Mouse (Mus musculus) ES-E14 (cell line): Measurements from ENCODE around the gene Azin2. TPM values are rescaled to one million over a fixed set of nuclear protein-coding genes. Genes with fewer than 3 reads are reported as not detected.

Experiments
- DNase-seq: peaks from one replicate; pipeline ENCODE4 v3.0.0-alpha.2; 2013; ENCODE audit warnings: low read depth, low spot score
- H3K27ac ChIP-seq: 2 replicates; pipeline ENCODE4 v1.5.1; 2012; ENCODE audit warnings: low read depth, mild to moderate bottlenecking, low read length, moderate library complexity, mixed read lengths; ENCODE audit not compliant: poor library complexity, insufficient read depth, severe bottlenecking
- H3K36me3 ChIP-seq: 2 replicates; pipeline ENCODE4 v1.6.1; 2012; ENCODE audit warnings: mild to moderate bottlenecking, low read length, moderate library complexity, mixed read lengths; ENCODE audit not compliant: control insufficient read depth, poor library complexity, insufficient read depth, severe bottlenecking
- H3K4me1 ChIP-seq, 2 experiments: fragments of 150-350 bp in 1 of 2; sonication (generic) in 1 of 2; 2 replicates each; pipeline ENCODE4 v1.6.1; 2012; ENCODE audit warnings: low read length in 2 of 2, mild to moderate bottlenecking in 1 of 2, mixed read lengths in 1 of 2; ENCODE audit not compliant: control insufficient read depth in 2 of 2, insufficient read depth in 2 of 2, poor library complexity in 1 of 2
- H3K4me3 ChIP-seq, 2 experiments: fragments of 150-350 bp in 1 of 2; sonication (generic) in 1 of 2; 2 replicates each; pipeline ENCODE4 v1.5.1; 2012; ENCODE audit warnings: low read length in 2 of 2, low read depth in 1 of 2, mild to moderate bottlenecking in 1 of 2, mixed read lengths in 1 of 2; ENCODE audit not compliant: insufficient read depth in 1 of 2, poor library complexity in 1 of 2, severe bottlenecking in 1 of 2
- H3K9ac ChIP-seq: 2 replicates; pipeline ENCODE4 v1.6.1; 2012; ENCODE audit warnings: low read depth, mild to moderate bottlenecking, low read length, mixed read lengths; ENCODE audit not compliant: poor library complexity, insufficient read depth, severe bottlenecking
- H3K9me3 ChIP-seq: fragments of 150-350 bp; sonication (generic); 2 replicates; pipeline ENCODE4 v1.6.1; 2012; ENCODE audit warnings: low read depth, mild to moderate bottlenecking, low read length; ENCODE audit not compliant: control insufficient read depth, insufficient read depth
- CHD2 ChIP-seq: IDR thresholded peaks from 2 replicates; pipeline ENCODE4 v1.6.1; 2014; ENCODE audit warnings: mild to moderate bottlenecking, low read depth, low read length, inconsistent platforms
- HCFC1 ChIP-seq: IDR thresholded peaks from 2 replicates; pipeline ENCODE4 v1.6.1; 2012; ENCODE audit warnings: low read length, inconsistent platforms, borderline replicate concordance; ENCODE audit not compliant: insufficient read depth
- MAFK ChIP-seq: IDR thresholded peaks from 2 replicates; pipeline ENCODE4 v1.6.1; 2014; ENCODE audit warnings: mild to moderate bottlenecking, low read depth, low read length, inconsistent platforms; ENCODE audit not compliant: insufficient read depth
- ZC3H11A ChIP-seq: IDR thresholded peaks from 2 replicates; pipeline ENCODE4 v1.6.1; 2012; ENCODE audit warnings: low read depth, mild to moderate bottlenecking, inconsistent platforms, low read length, borderline replicate concordance
- ZNF384 ChIP-seq: IDR thresholded peaks from 2 replicates; pipeline ENCODE4 v1.6.1; 2012; ENCODE audit warnings: low read depth, low read length, inconsistent platforms
- in situ Hi-C, 2 experiments: fragments of 600-800 bp; cut with MboI; formaldehyde crosslinking; loops; one replicate each; pipeline ENCODE4 v1.15.1; 2025; ENCODE audit warnings: low sequenced_read_pairs in 2 of 2, inconsistent platforms in 1 of 2; ENCODE audit not compliant: unreplicated experiment in 2 of 2
- total RNA-seq: library from RNA; depleted of rRNA; stranded (reverse); fragments of 300-350 nt; gene quantifications from 2 replicates; pipeline ENCODE4 v1.2.3, GENCODE M21; 2012

The Azin2 gene
- total RNA-seq, 1 experiment, result 16.0 TPM

DNA sequence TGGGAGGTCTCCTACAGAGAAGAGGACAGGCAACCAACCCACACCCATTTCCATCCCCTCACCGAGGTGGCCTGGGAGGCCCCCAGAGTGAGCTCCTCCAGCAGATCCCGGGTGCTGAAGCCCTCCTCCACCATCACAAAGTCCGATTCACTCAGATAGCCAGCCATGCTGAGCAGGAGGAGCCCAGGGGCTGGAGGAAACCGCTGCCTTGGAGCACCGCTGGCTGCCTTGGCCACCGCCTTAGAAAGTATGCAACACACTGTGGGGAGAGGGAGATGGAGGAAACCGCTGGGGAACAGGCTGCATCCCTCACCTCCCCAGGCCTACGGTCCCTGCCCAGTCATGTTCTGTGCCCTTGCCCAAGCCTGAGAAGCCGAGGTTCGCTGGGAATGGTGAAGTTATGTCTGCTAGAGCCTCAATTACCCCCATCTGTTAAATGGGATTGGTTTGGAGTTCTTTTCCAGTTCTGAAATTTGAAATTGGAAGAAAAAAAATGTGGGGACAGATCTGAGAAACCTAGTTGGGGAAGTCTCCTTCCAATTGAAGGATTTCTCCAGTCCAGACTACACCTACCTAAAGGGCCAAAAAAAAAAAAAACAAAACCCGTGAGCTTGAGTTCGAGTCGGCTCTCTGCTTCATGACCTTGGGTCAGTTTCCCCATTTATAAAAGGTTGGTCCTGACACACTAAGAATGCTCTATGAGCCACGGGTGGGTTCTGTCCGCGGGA is 777 bp downstream of the Azin2 start:
- Histone ChIP-seq H3K4me3 (peak overlapping the region; percentile 84 to 91), H3K4me1 (peaks cover 0 to 24% of the 10 kb centered on the region in 2 experiments; a peak in 2 of 4 replicates), H3K9me3 (no peaks in the 10 kb centered on the region), H3K9ac (peak overlapping the region; percentile 86), H3K27ac (no peak overlapping the region), H3K36me3 (peaks cover 5% of the 10 kb centered on the region; the same call in 1 of the 2 replicates)
- no peak for DNase-seq
- peak; percentile 82 for TF ChIP-seq ZNF384
- no peak for TF ChIP-seq CHD2
- in situ Hi-C loops, result no loop called here

DNA sequence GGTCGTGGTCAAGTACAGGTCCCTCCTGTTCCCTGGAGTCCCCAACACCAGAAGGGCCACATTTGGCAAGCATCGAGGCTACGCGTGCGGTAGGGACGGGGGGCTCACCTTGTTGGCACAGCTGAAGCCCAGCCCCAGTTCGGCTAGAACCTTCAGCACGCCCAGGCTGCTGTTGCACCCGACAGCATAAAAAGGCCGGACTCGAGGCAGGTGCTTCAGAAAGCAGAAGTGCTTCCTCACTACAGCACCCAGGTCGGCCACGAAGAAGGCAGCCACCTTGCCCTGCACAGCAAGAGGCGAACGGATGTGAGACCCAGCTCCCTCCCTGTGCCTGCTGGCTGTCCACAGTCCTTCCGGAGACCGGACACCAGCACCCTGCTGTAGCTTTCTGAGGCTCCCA is 2.6 kb downstream of the Azin2 start:
- H3K27ac ChIP-seq, result no peak overlapping the region
- no peak overlapping the region for H3K4me3 ChIP-seq
- no peak for DNase-seq
- no peak for TF ChIP-seq ZNF384
- TF ChIP-seq ZC3H11A, result no peak
- no peak for TF ChIP-seq CHD2
- TF ChIP-seq MAFK, result no peak
- no peak for TF ChIP-seq HCFC1
- no peaks in the 10 kb centered on the region for H3K9me3 ChIP-seq
- H3K4me1 ChIP-seq, result peaks cover 0 to 22% of the 10 kb centered on the region in 2 experiments; a peak in 2 of 4 replicates
- no peak overlapping the region for H3K9ac ChIP-seq
- in situ Hi-C loops, result loop anchor here (10.0 kb wide), 2 partner anchors 115 to 125 kb away; no protein-coding TSS in a partner anchor
- H3K36me3 ChIP-seq, result peaks cover 5% of the 10 kb centered on the region; the same call in 1 of the 2 replicates

DNA sequence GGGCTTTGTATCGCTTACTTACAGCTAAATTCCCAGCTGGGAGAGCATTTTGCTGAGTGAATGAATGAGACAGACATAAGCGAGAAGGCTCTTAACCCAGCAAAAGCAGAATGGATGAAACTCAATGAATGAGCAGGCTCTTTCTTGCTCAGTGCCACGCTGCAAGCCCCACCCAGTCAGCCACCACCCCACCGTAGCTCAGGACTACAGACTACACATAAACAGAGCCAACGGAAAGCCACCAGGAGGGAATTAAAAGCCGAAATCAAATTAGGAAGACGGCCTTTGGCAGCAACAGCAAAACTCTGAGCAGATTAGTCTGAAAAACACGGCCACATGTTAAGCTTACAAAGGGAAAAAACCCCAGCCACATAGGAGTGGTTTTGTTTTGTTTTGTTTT is 3.4 kb downstream of the Azin2 start:
- H3K4me1 ChIP-seq, result peaks cover 0 to 22% of the 10 kb centered on the region in 2 experiments; a peak in 2 of 4 replicates
- H3K36me3 ChIP-seq, result peaks cover 5% of the 10 kb centered on the region; the same call in 1 of the 2 replicates
- H3K4me3 ChIP-seq, result no peak overlapping the region
- in situ Hi-C loops, result loop anchor here (10.0 kb wide), 2 partner anchors 116 to 126 kb away; no protein-coding TSS in a partner anchor
- no peak overlapping the region for H3K9ac ChIP-seq
- no peak overlapping the region for H3K27ac ChIP-seq
- no peaks in the 10 kb centered on the region for H3K9me3 ChIP-seq
- TF ChIP-seq MAFK (no peak), HCFC1 (no peak), CHD2 (no peak), ZNF384 (no peak), ZC3H11A (no peak)
- no peak for DNase-seq

DNA sequence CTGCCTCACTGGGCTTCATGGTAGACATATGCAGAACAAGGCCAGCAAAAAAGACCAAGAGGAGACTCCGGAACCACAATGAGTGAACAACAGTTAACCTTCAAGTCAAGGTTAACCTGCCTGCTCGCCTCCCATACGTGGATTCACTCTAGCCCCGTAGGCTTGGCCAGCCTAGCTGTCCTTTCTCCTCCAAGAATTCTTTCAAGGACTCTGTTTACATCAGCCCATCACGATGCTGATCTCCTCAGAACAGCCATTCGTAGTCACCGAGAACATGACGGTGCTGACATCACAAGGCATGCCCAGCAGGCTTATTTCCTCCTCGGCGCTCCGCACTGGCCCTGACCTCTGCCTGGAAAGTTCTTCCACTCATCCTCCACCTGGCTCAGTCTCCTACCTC is 4.1 kb downstream of the Azin2 start:
- Histone ChIP-seq H3K4me1 (peaks cover 0 to 22% of the 10 kb centered on the region in 2 experiments; a peak in 2 of 4 replicates), H3K4me3 (no peak overlapping the region), H3K9ac (no peak overlapping the region), H3K9me3 (no peaks in the 10 kb centered on the region), H3K27ac (no peak overlapping the region), H3K36me3 (peaks cover 5% of the 10 kb centered on the region; the same call in 1 of the 2 replicates)
- DNase-seq, result no peak
- in situ Hi-C loops, result loop anchor here (10.0 kb wide), 2 partner anchors 117 to 127 kb away; no protein-coding TSS in a partner anchor
- TF ChIP-seq CHD2 (no peak), HCFC1 (no peak), ZNF384 (no peak), MAFK (no peak), ZC3H11A (no peak)
